Mouse (Mus musculus): ENCODE measurements around the gene Sympk. TPM values are rescaled to one million over a fixed set of nuclear protein-coding genes. Genes with fewer than 3 reads are reported as not detected.
A peak's percentile ranks its signal among the peaks of the same experiment; 100 is the strongest.

Sympk gene
- total and polyA plus RNA-seq, 3 experiments = 43.7 to 141 (median 111) TPM

- no peak for TF ChIP-seq GABPA (IDR thresholded peaks at IDR 0.05; ENCODE audit: insufficient replicate concordance, low read depth, low read length)
- no peak for TF ChIP-seq MYC (IDR thresholded peaks at IDR 0.05; ENCODE audit: low read depth, low read length)
- no peak for TF ChIP-seq MEF2A (IDR thresholded peaks at IDR 0.05; ENCODE audit: borderline replicate concordance, low read depth, low read length)
- no peak for TF ChIP-seq IRF4 (IDR thresholded peaks at IDR 0.05; ENCODE audit: low read depth, low read length)
- no peak for TF ChIP-seq ZMIZ1 (IDR thresholded peaks at IDR 0.05; ENCODE audit: low read depth, low read length)
- TF ChIP-seq ETS1 (conservative IDR thresholded peaks at IDR 0.05; ENCODE audit: low read depth, low read length) = no peak
- TF ChIP-seq EP300 (IDR thresholded peaks at IDR 0.05; ENCODE audit: low read length) = no peak
- no peak for TF ChIP-seq USF1 (IDR thresholded peaks at IDR 0.05; ENCODE audit: low read depth, low read length)
- no peak for TF ChIP-seq CHD1 (IDR thresholded peaks at IDR 0.05; ENCODE audit: low read depth, low read length)
- TF ChIP-seq RAD21 (IDR thresholded peaks at IDR 0.05; ENCODE audit: low read depth, low read length) = no peak
- no peak for TF ChIP-seq E2F4 (IDR thresholded peaks at IDR 0.05; ENCODE audit: insufficient replicate concordance, low read depth, low read length)
- TF ChIP-seq CHD2 (IDR thresholded peaks at IDR 0.05; ENCODE audit: low read length) = no peak
- no peak for TF ChIP-seq USF2 (conservative IDR thresholded peaks at IDR 0.05; ENCODE audit: low read depth, low read length)
Measured at GRCm38 (mm10) chr7:18988780-18989179, 35.4 kb upstream of the Sympk start.

GRCm38 (mm10) chr7:18989995-18990394 is 34.2 kb upstream of the Sympk start:
- H3K4me2 ChIP-seq (ENCODE audit: insufficient read depth, low read depth, poor library complexity, severe bottlenecking) = peak overlapping the region; percentile 94
- peaks cover 44% of the 10 kb centered on the region for H3K27me3 ChIP-seq (replicated peaks)
- peaks cover 7 to 16% of the 10 kb centered on the region in 2 experiments for H3K4me1 ChIP-seq (ENCODE audit: control insufficient read depth in 1 of 2, insufficient read depth in 2 of 2)
- dilution Hi-C loops (cut with MboI; ENCODE audit: extremely low pct_ligation_motif_present, extremely low pct_unique_long_range_greater_than_20kb, low sequenced_read_pairs) = no loop called here
- TF ChIP-seq CTCF (conservative IDR thresholded peaks at IDR 0.05 in 1 of 2, IDR thresholded peaks at IDR 0.05 in 1 of 2; ENCODE audit: low read depth in 2 of 2, low read length in 2 of 2) (peak in 1 of 2 experiments; percentile 47; a peak in 2 of 4 replicates), ELF1 (IDR thresholded peaks at IDR 0.05; ENCODE audit: low read depth, low read length) (no peak), JUND (conservative IDR thresholded peaks at IDR 0.05; ENCODE audit: low read depth, low read length) (no peak), MAX (IDR thresholded peaks at IDR 0.05; ENCODE audit: low read length) (no peak), ZKSCAN1 (IDR thresholded peaks at IDR 0.05; ENCODE audit: borderline replicate concordance, low read depth, low read length) (no peak), SMC3 (IDR thresholded peaks at IDR 0.05; ENCODE audit: low read depth, low read length) (peak; percentile 18; the same call in 1 of the 2 replicates)
- no peaks in the 10 kb centered on the region for H3K79me2 ChIP-seq (replicated peaks; ENCODE audit: control insufficient read depth, extremely low read depth, insufficient read depth, poor library complexity, severe bottlenecking)
- in situ Hi-C loops (cut with MboI; ENCODE audit: low pct_ligation_motif_present, low pct_unique_long_range_greater_than_20kb, low sequenced_read_pairs) = loop anchor here (10.0 kb wide), 1 partner anchor 95 kb away; no protein-coding TSS in a partner anchor
- no peak for DNase-seq (ENCODE audit: extremely low read depth)
- peaks cover 2% of the 10 kb centered on the region for H3K9me3 ChIP-seq (replicated peaks; ENCODE audit: low read length)
- H3K27ac ChIP-seq (ENCODE audit: insufficient read depth, low read depth) = no peak overlapping the region
- no peak overlapping the region; the same call in 1 of the 2 replicates for H3K9ac ChIP-seq (ENCODE audit: insufficient read depth, low read depth)
- H3K4me3 ChIP-seq (replicated peaks in 1 of 3; ENCODE audit: low read depth in 2 of 3, low read length in 2 of 3, poor library complexity in 1 of 3) = peak overlapping the region; percentile 52 to 57 (median 54)
- peaks cover 3 to 32% of the 10 kb centered on the region in 2 experiments for H3K36me3 ChIP-seq (replicated peaks in 1 of 2; ENCODE audit: control insufficient read depth in 1 of 2, insufficient read depth in 1 of 2, low read length in 1 of 2)

More at GRCm38 (mm10) chr7:18988780-18989179, 35.4 kb upstream of the Sympk start:
- Histone ChIP-seq H3K4me3 (replicated peaks in 1 of 3; ENCODE audit: low read depth in 2 of 3, low read length in 2 of 3, poor library complexity in 1 of 3) (no peak overlapping the region), H3K4me2 (ENCODE audit: insufficient read depth, low read depth, poor library complexity, severe bottlenecking) (no peak overlapping the region), H3K9me3 (replicated peaks; ENCODE audit: low read length) (peaks cover 2% of the 10 kb centered on the region), H3K79me2 (replicated peaks; ENCODE audit: control insufficient read depth, extremely low read depth, insufficient read depth, poor library complexity, severe bottlenecking) (no peaks in the 10 kb centered on the region), H3K4me1 (ENCODE audit: control insufficient read depth in 1 of 2, insufficient read depth in 2 of 2) (peaks cover 7 to 16% of the 10 kb centered on the region in 2 experiments), H3K9ac (ENCODE audit: insufficient read depth, low read depth) (no peak overlapping the region), H3K27me3 (replicated peaks) (peaks cover 56% of the 10 kb centered on the region), H3K36me3 (replicated peaks in 1 of 2; ENCODE audit: control insufficient read depth in 1 of 2, insufficient read depth in 1 of 2, low read length in 1 of 2) (peaks cover 0 to 21% of the 10 kb centered on the region in 2 experiments), H3K27ac (ENCODE audit: insufficient read depth, low read depth) (no peak overlapping the region)
- dilution Hi-C loops (cut with MboI; ENCODE audit: extremely low pct_ligation_motif_present, extremely low pct_unique_long_range_greater_than_20kb, low sequenced_read_pairs) (no loop called here), in situ Hi-C loops (cut with MboI; ENCODE audit: low pct_ligation_motif_present, low pct_unique_long_range_greater_than_20kb, low sequenced_read_pairs) (loop anchor here (10.0 kb wide), 1 partner anchor 94 kb away; no protein-coding TSS in a partner anchor)
- no peak for DNase-seq (ENCODE audit: extremely low read depth)

All from CH12.LX (cell line).